Mouse (Mus musculus): Measurements from ENCODE around the gene Olfr70. TPM values are rescaled to one million over a fixed set of nuclear protein-coding genes. Genes with fewer than 3 reads are reported as not detected.

The Olfr70 gene
- not detected in 2 replicates for polyA plus RNA-seq (2012; rRNA removed)

GRCm38 (mm10) chr4:43700707-43701106 is at the start of gene Olfr70:
Olfr70 (minus strand) TSS chr4:43700807.

GRCm38 (mm10) chr4:43729794-43730550 is 29.4 kb upstream of the Olfr70 start, which contains the start of gene Spaar:
Spaar (plus strand) TSS chr4:43730034.

GRCm38 (mm10) chr4:43726995-43727394 is 26.4 kb upstream of the Olfr70 start, which contains the start of gene Hrct1:
Hrct1 (plus strand) TSS chr4:43727188.

GRCm38 (mm10) chr4:43709869-43710268 is 9.3 kb upstream of the Olfr70 start, which contains the start of gene Olfr71:
Olfr71 (minus strand) TSS chr4:43710255.

GRCm38 (mm10) chr4:43668782-43669427 is 31.7 kb downstream of the Olfr70 start, which contains the start of the genes Tmem8b and Fam221b:
Tmem8b (plus strand) TSS chr4:43668971.
Fam221b (minus strand) TSS chr4:43669145.

GRCm38 (mm10) chr4:43656339-43657109 is 44.1 kb downstream of the Olfr70 start, which contains the start of gene Hint2:
Hint2 (minus strand) TSS chr4:43656466.

GRCm38 (mm10) chr4:43653161-43654015 is 47.2 kb downstream of the Olfr70 start, which contains the start of gene Spag8:
Spag8 (minus strand) TSS chr4:43653594.

Other genes starting within 250 kb of the Olfr70 start
- 0.18 and 0.72 TPM in 2 replicates for gene Cd72, start 246.2 kb downstream of the Olfr70 start, polyA plus RNA-seq (2012; rRNA removed)
- 0.09 and 0.19 TPM in 2 replicates for gene Sit1, start 217.1 kb downstream of the Olfr70 start, polyA plus RNA-seq (2012; rRNA removed)
- 101 and 113 TPM in 2 replicates for gene Ccdc107, start 207.9 kb downstream of the Olfr70 start, polyA plus RNA-seq (2012; rRNA removed)
- 10.2 and 13.0 TPM in 2 replicates for gene Arhgef39, start 201.1 kb downstream of the Olfr70 start, polyA plus RNA-seq (2012; rRNA removed)
- gene Car9, start 193.8 kb downstream of the Olfr70 start, polyA plus RNA-seq (2012; rRNA removed), result 0.35 and 0.60 TPM in 2 replicates
- 9.1 and 53.0 TPM in 2 replicates for gene Tpm2, start 177.0 kb downstream of the Olfr70 start, polyA plus RNA-seq (2012; rRNA removed)
- 54.1 and 62.0 TPM in 2 replicates for gene Creb3, start 138.5 kb downstream of the Olfr70 start, polyA plus RNA-seq (2012; rRNA removed)
- gene Tln1, start 138.1 kb downstream of the Olfr70 start, polyA plus RNA-seq (2012; rRNA removed), result 55.2 and 59.4 TPM in 2 replicates
- gene Rgp1, start 122.1 kb downstream of the Olfr70 start, polyA plus RNA-seq (2012; rRNA removed), result 34.5 and 36.5 TPM in 2 replicates
- gene Gba2, start 121.9 kb downstream of the Olfr70 start, polyA plus RNA-seq (2012; rRNA removed), result 94.5 and 96.8 TPM in 2 replicates
- gene Msmp, start 116.3 kb downstream of the Olfr70 start, polyA plus RNA-seq (2012; rRNA removed), result not detected in 2 replicates
- gene Npr2, start 68.9 kb downstream of the Olfr70 start, polyA plus RNA-seq (2012; rRNA removed), result 71.9 and 77.8 TPM in 2 replicates
- 6.9 and 7.0 TPM in 2 replicates for gene Spag8, start 47.2 kb downstream of the Olfr70 start, polyA plus RNA-seq (2012; rRNA removed)
- 45.5 and 47.2 TPM in 2 replicates for gene Hint2, start 44.3 kb downstream of the Olfr70 start, polyA plus RNA-seq (2012; rRNA removed)
- gene Tmem8b, start 31.8 kb downstream of the Olfr70 start, polyA plus RNA-seq (2012; rRNA removed), result 18.2 and 24.2 TPM in 2 replicates
- gene Fam221b, start 31.7 kb downstream of the Olfr70 start, polyA plus RNA-seq (2012; rRNA removed), result 0.30 and 0.33 TPM in 2 replicates
- not detected in 2 replicates for gene Olfr71, start 9.4 kb upstream of the Olfr70 start, polyA plus RNA-seq (2012; rRNA removed)
- gene Hrct1, start 26.4 kb upstream of the Olfr70 start, polyA plus RNA-seq (2012; rRNA removed), result 0.53 and 0.57 TPM in 2 replicates
- 0.23 and 0.47 TPM in 2 replicates for gene Spaar, start 29.2 kb upstream of the Olfr70 start, polyA plus RNA-seq (2012; rRNA removed)
- not detected in 2 replicates for gene Olfr159, start 70.2 kb upstream of the Olfr70 start, polyA plus RNA-seq (2012; rRNA removed)
- not detected in 2 replicates for gene Olfr156, start 123.1 kb upstream of the Olfr70 start, polyA plus RNA-seq (2012; rRNA removed)
- gene Olfr157, start 139.4 kb upstream of the Olfr70 start, polyA plus RNA-seq (2012; rRNA removed), result not detected in 2 replicates
- not detected in 2 replicates for gene Olfr155, start 150.8 kb upstream of the Olfr70 start, polyA plus RNA-seq (2012; rRNA removed)
- gene Reck, start 174.7 kb upstream of the Olfr70 start, polyA plus RNA-seq (2012; rRNA removed), result 9.9 and 10.3 TPM in 2 replicates

All from central nervous system, embryonic 18 days (tissue).